Mouse (Mus musculus) CH12.LX (cell line): ENCODE results near the gene Sstr2.

Source experiments
- CHD2 ChIP-seq: IDR thresholded peaks from 2 replicates; pipeline ENCODE4 v1.6.1; 2011; ENCODE audit warnings: low read length, improper control_type of control experiment
- CTCF ChIP-seq, 2 experiments: IDR thresholded peaks in 1 of 2; conservative IDR thresholded peaks in 1 of 2; 2 replicates each; pipeline ENCODE4 v1.5.1; 2011 to 2012; ENCODE audit warnings: low read depth in 2 of 2, low read length in 2 of 2, improper control_type of control experiment in 1 of 2, inconsistent platforms in 1 of 2, mild to moderate bottlenecking in 1 of 2, moderate library complexity in 1 of 2
- E2F4 ChIP-seq: IDR thresholded peaks from 2 replicates; pipeline ENCODE4 v1.6.1; 2011; ENCODE audit warnings: low read depth, low read length, improper control_type of control experiment; ENCODE audit not compliant: insufficient replicate concordance
- GABPA ChIP-seq: IDR thresholded peaks from 2 replicates; pipeline ENCODE4 v1.6.1; 2012; ENCODE audit warnings: low read depth, low read length, improper control_type of control experiment, inconsistent platforms; ENCODE audit not compliant: insufficient replicate concordance
- MXI1 ChIP-seq: IDR thresholded peaks from 2 replicates; pipeline ENCODE4 v1.6.1; 2011; ENCODE audit warnings: mild to moderate bottlenecking, low read depth, low read length, improper control_type of control experiment
- POLR2A ChIP-seq: IDR thresholded peaks from 2 replicates; pipeline ENCODE4 v1.6.1; 2011; ENCODE audit warnings: low read depth, mild to moderate bottlenecking, improper control_type of control experiment, low read length
- POLR2AphosphoS2 ChIP-seq: IDR thresholded peaks from 2 replicates; pipeline ENCODE4 v1.6.1; 2011; ENCODE audit warnings: low read depth, low read length, improper control_type of control experiment
- RCOR1 ChIP-seq: conservative IDR thresholded peaks from 2 replicates; pipeline ENCODE4 v1.6.1; 2012; ENCODE audit warnings: low read depth, mild to moderate bottlenecking, inconsistent platforms, low read length, improper control_type of control experiment
- SIN3A ChIP-seq: IDR thresholded peaks from 2 replicates; pipeline ENCODE4 v1.6.1; 2012; ENCODE audit warnings: low read length, improper control_type of control experiment, inconsistent platforms
- TCF12 ChIP-seq: IDR thresholded peaks from 2 replicates; pipeline ENCODE4 v1.6.1; 2014; ENCODE audit warnings: low read depth, mild to moderate bottlenecking, inconsistent platforms, low read length, improper control_type of control experiment
- ZKSCAN1 ChIP-seq: IDR thresholded peaks from 2 replicates; pipeline ENCODE4 v1.6.1; 2012; ENCODE audit warnings: low read depth, inconsistent platforms, low read length, improper control_type of control experiment, borderline replicate concordance

- TF ChIP-seq SIN3A (no peak), ZKSCAN1 (no peak), CTCF (conservative IDR thresholded peaks at IDR 0.05 in 1 of 2, IDR thresholded peaks at IDR 0.05 in 1 of 2; ENCODE audit: low read depth in 2 of 2, low read length in 2 of 2) (no peak), CHD2 (no peak), GABPA (no peak), POLR2AphosphoS2 (no peak), POLR2A (no peak), TCF12 (no peak), RCOR1 (no peak), E2F4 (no peak), MXI1 (no peak)
Measured at GRCm38 (mm10) chr11:113656511-113656932, 37.4 kb downstream of the Sstr2 start.
